Mouse (Mus musculus) kidney, adult 2 months (tissue): ENCODE measurements at regions not wholly inside any gene's neighbourhood (a gene's known extent, or its start where the extent isn't known, plus 50 kb on each side); places are given as distances from the start of the nearest gene placed in this dataset.
"Not testable (repeated sequence)": the region's sequence is repeated elsewhere in the genome, so short reads cannot be mapped to it uniquely, and the experiment has no call there.

ENCODE experiments used
- DNase-seq: peaks from one replicate; pipeline ENCODE4 v3.0.0; 2021
- H3K27ac ChIP-seq: fragments of 200-500 bp; 2 replicates; pipeline ENCODE4 v1.5.1; 2012; ENCODE audit warnings: low read depth, low read length, control low read depth, inconsistent platforms; ENCODE audit not compliant: insufficient read depth
- H3K27me3 ChIP-seq: fragments of 200-500 bp; replicated peaks from 2 replicates; pipeline ENCODE4 v1.6.1; 2012; ENCODE audit warnings: mild to moderate bottlenecking, moderate library complexity, low read length, inconsistent platforms; ENCODE audit not compliant: control insufficient read depth, insufficient read depth
- H3K36me3 ChIP-seq: fragments of 200-500 bp; 2 replicates; pipeline ENCODE4 v1.6.1; 2012; ENCODE audit warnings: mild to moderate bottlenecking, moderate library complexity, low read length, inconsistent platforms; ENCODE audit not compliant: control insufficient read depth, insufficient read depth
- H3K4me1 ChIP-seq: fragments of 200-500 bp; 2 replicates; pipeline ENCODE4 v1.6.1; 2011; ENCODE audit warnings: low read length; ENCODE audit not compliant: control insufficient read depth, insufficient read depth
- H3K4me3 ChIP-seq: fragments of 200-500 bp; 2 replicates; pipeline ENCODE4 v1.5.1; 2011; ENCODE audit warnings: mild to moderate bottlenecking, low read depth, low read length, control low read depth; ENCODE audit not compliant: insufficient read depth
- CTCF ChIP-seq: fragments of 200-500 bp; conservative IDR thresholded peaks from 2 replicates; pipeline ENCODE4 v1.5.1; 2011; ENCODE audit warnings: low read depth, mild to moderate bottlenecking, control low read depth, low read length, moderate library complexity, mixed read lengths; ENCODE audit not compliant: insufficient read depth, insufficient read length
- POLR2A ChIP-seq: fragments of 200-500 bp; IDR thresholded peaks from one replicate; pipeline ENCODE4 v1.6.1; 2011; ENCODE audit warnings: low read depth, low read length, control low read depth
- WGBS: fragments of 180-500 bp; shearing (Covaris S2); methylation state at CpG from one replicate; pipeline ENCODE4 v1.1.7; 2018; 5-methylcytosine and 5-hydroxymethylcytosine counted together

GRCm38 (mm10) chr12:15078615-15079014, 738.1 kb downstream of the Trib2 start:
- H3K27ac ChIP-seq: no peak overlapping the region
- TF ChIP-seq POLR2A (no peak), CTCF (no peak)
- H3K4me3 ChIP-seq: no peak overlapping the region
- no peaks in the 10 kb centered on the region for H3K4me1 ChIP-seq
- H3K27me3 ChIP-seq: no peaks in the 10 kb centered on the region
- no peaks in the 10 kb centered on the region for H3K36me3 ChIP-seq
- WGBS: 77% methylated on average over 2 of the region's 2 CpGs
- DNase-seq: no peak

- Histone ChIP-seq H3K36me3 (no peaks in the 10 kb centered on the region), H3K27ac (no peak overlapping the region), H3K4me1 (no peaks in the 10 kb centered on the region), H3K4me3 (no peak overlapping the region), H3K27me3 (no peaks in the 10 kb centered on the region)
- WGBS: 71% methylated on average over 1 of the region's 1 CpGs
- DNase-seq: no peak
- TF ChIP-seq POLR2A (no peak), CTCF (no peak)
Observed at GRCm38 (mm10) chr12:15064351-15064750, 752.4 kb downstream of the Trib2 start.

GRCm38 (mm10) chr12:15051387-15051786, 765.3 kb downstream of the Trib2 start:
- H3K27me3 ChIP-seq: no peaks in the 10 kb centered on the region
- H3K4me1 ChIP-seq: no peaks in the 10 kb centered on the region
- H3K4me3 ChIP-seq: no peak overlapping the region
- H3K27ac ChIP-seq: no peak overlapping the region
- TF ChIP-seq POLR2A: no peak
- no peak for TF ChIP-seq CTCF
- DNase-seq: no peak
- no peaks in the 10 kb centered on the region for H3K36me3 ChIP-seq
- WGBS: 80% methylated on average over 5 of the region's 5 CpGs

GRCm38 (mm10) chr12:15043264-15043663, 773.5 kb downstream of the Trib2 start:
- TF ChIP-seq POLR2A (no peak), CTCF (no peak)
- 87% methylated on average over 2 of the region's 2 CpGs for WGBS
- Histone ChIP-seq H3K4me3 (no peak overlapping the region), H3K27me3 (no peaks in the 10 kb centered on the region), H3K4me1 (no peaks in the 10 kb centered on the region), H3K36me3 (no peaks in the 10 kb centered on the region), H3K27ac (no peak overlapping the region)
- no peak for DNase-seq

GRCm38 (mm10) chr12:15011091-15011490, 805.6 kb downstream of the Trib2 start:
- H3K27me3 ChIP-seq: no peaks in the 10 kb centered on the region
- no peak for DNase-seq
- H3K4me3 ChIP-seq: no peak overlapping the region
- no peak overlapping the region for H3K27ac ChIP-seq
- no peak for TF ChIP-seq POLR2A
- no peak for TF ChIP-seq CTCF
- no peaks in the 10 kb centered on the region for H3K36me3 ChIP-seq
- H3K4me1 ChIP-seq: no peaks in the 10 kb centered on the region

GRCm38 (mm10) chr12:15002401-15002800, 814.3 kb downstream of the Trib2 start:
- not testable (repeated sequence) for H3K4me3 ChIP-seq, H3K36me3 ChIP-seq, H3K4me1 ChIP-seq, DNase-seq, H3K27me3 ChIP-seq, H3K27ac ChIP-seq
- 59% methylated on average over 1 of the region's 1 CpGs for WGBS
